Mouse (Mus musculus): Measurements from ENCODE around the gene Zmym1.
"Not testable (repeated sequence)": the region's sequence is repeated elsewhere in the genome, so short reads cannot be mapped to it uniquely, and the experiment has no call there.

Zmym1 gene

DNA sequence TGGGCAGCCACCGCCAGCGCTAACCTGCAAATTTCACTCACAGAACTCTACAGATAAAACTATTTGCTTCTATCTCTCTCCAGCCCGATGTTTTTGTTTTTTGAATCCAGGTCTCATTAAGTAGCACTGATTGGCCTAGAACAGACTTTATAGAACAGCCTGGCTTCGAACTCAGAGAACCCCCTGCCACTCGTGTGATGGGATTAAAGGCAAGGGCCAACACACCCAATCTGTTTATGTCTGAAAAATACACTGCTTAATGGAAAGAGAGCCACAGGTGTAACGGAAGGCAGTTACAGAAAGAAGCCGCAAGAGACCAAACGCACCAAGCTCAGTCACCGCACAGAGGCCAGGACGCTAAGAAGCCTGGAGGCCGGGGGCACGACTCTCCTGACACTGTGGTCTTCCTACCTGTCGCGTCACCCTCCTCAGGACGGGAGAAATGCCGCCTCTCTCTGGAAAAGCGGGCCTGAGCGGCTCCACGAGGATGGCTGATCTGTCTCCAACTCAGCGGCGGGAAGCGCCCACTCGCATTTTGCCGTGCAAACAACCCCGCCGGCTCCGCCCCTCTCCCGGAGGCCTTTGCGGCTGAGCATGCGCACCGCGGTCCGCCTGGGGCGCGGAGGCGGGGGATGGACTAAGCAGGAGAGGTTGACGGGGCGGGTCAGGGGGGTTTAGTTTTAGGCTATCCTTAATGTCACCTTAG is at the start of gene Zmym1:
Gene Zmym1 (minus strand): TSS at position 568 of the 706 bp plus-strand sequence.
- in situ Hi-C loops (cut with MboI; ENCODE audit: unreplicated experiment in 2 of 2), result loop anchor here in 1 of 2 experiments (25.0 kb wide), 1 partner anchor 177 kb away; the partner anchor contains the start of gene Smim12

DNA sequence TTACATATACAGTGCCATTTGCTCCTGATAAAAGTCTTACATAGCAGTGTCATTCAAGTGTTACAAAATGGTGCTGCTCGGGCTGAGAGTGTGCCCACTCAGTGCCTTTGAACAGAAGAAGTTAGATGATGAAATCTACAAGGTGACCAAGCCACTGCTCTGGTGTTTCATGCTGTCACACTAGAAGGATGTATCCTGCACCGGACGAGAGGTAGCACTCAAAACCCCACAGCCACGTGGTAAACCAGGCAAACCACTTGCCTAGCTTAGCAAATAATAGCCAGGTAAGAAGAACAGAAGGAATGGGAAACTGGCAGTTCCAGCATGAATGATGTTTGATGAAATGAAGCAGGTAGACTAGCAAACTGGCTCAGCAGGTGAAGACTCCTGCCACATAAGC is 49.6 kb upstream of the Zmym1 start:
- in situ Hi-C loops (cut with MboI; ENCODE audit: unreplicated experiment in 2 of 2), result no loop called here

DNA sequence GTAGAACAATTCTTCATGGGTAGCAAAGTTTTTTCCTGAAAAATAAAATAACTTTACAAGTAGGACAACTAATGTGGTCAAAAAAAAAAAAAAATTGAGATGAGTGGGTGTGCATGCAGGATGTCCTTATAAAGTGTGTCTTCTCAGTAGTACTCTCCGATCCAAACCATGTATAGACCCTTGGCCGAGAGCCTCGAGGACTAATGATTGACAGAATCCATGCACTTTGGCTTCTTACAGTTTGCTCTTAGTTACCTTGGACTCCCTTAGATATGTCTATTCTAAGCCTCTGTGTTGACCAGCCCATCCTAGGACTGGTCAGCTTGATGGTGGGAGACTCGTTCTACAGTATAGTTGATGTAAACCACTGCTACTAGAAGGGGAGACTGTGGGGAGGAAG is 46.6 kb upstream of the Zmym1 start:
- in situ Hi-C loops (cut with MboI; ENCODE audit: unreplicated experiment in 2 of 2), result no loop called here

DNA sequence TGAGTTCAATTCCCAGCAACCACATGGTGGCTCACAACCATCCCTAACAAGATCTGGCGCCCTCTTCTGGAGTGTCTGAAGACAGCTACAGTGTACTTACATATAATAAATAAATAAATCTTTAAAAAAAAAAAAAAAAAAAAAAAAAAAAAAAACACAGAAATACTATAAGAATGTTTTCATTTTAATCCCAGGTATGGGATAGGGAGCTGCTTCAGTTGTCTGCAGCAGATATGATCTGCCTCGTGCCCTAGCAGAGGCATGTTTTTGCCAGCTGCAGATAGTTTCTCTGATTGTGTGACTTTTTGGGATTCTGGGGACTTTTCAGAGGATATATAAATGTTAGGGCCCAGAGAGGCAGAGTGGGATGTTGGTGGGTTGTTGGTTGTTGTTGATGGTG is 38.6 kb upstream of the Zmym1 start:
- in situ Hi-C loops (cut with MboI; ENCODE audit: unreplicated experiment in 2 of 2), result not testable (repeated sequence)

DNA sequence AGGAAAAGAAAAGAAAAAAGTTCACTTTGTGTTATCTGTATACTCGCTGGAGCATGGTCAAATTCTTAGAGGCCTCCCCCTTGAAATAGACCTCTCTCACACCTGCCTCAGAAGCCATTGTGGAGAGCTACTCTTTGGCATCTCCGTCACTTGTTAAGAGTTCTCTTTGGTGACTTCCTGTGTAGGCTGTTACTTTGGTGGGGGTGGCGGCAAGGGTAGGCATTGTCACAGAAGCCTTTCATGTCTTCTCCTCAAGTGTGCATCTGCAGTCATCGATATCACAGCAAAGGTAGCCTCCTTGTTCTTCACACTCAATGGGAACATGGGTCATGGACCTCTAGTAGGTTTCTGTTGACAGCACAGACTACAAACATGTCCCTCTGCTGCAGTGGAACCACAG is 34.1 kb upstream of the Zmym1 start:
- in situ Hi-C loops (cut with MboI; ENCODE audit: unreplicated experiment in 2 of 2), result no loop called here

DNA sequence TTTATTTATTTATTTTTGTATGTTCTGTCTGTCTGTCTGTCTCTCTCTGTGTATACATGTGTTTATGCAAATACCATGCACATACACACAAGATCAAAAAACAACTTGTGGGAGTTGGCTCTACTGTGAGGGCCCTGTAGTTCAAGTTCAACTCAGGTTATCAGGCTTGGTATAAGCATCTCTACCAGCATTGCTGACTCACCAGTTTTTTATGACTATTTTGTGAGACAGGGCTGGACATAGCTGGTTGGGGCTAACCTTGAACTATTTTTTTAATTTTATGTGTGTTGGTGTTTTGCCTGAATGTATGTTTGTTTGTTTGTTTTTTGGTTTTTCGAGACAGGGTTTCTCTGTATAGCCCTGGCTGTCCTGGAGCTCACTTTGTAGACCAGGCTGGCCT is 30.2 kb upstream of the Zmym1 start:
- in situ Hi-C loops (cut with MboI; ENCODE audit: unreplicated experiment in 2 of 2), result no loop called here

DNA sequence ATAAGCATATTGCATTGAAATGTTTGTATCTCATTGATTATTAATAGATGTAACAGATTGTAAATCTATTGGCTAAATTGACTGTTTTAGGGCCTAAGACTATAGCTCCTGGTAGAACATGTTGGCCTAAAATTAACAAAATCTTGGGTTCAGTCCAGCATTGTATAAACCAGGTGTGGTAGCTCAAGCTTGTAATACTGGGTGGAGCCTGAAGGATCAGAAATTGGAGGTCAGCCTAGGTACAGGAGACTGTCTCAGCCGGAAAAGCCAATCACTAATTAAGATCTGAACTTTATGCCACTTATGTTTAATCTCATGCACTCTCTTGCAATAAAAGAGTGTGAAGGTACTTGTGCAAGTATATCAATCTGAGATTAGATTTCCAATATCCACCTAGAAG is 24.8 kb upstream of the Zmym1 start:
- in situ Hi-C loops (cut with MboI; ENCODE audit: unreplicated experiment in 2 of 2), result no loop called here

DNA sequence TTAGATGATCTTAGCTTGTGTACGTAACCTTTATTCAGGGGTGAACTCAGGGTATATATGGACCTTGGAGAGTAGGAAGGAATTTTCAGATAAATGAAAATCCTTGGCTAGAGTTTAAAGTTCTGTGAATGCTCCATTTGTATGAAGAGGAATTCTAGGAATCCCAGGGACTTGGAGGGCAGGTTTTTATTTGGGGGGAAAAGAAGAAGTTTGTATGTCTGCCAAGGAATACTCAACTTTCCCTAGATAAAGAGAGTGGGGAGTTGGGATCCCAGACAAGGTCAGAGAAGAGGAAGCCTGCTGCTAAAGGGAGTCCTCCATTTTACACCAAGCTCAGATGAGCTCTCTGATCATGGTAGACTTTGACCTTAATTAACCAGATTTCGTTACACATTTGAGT is 22.2 kb upstream of the Zmym1 start:
- in situ Hi-C loops (cut with MboI; ENCODE audit: unreplicated experiment in 2 of 2), result loop anchor here in 1 of 2 experiments (5.0 kb wide), 1 partner anchor 159 kb away; the partner anchor contains the start of gene Smim12

DNA sequence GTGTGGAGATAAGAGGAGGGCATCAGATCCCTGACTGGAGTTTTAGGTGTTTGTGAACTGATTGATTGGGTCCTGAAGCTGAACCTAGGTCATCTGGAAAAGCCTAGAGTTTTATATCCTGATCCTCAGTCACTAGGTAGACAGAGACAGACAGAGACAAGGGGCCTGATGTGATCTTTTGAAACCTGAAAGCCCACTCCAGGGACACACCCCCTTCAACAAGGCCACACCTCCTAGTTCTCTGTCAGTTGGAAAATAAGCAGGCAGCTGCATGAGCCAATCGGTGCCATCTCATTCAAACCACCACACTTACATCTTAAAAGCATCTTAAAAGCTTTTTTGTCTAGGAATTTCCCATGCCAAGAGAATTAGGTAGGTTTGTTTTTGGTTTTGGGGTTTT is 19.9 kb upstream of the Zmym1 start:
- in situ Hi-C loops (cut with MboI; ENCODE audit: unreplicated experiment in 2 of 2), result loop anchor here in 1 of 2 experiments (5.0 kb wide), 1 partner anchor 161 kb away; the partner anchor contains the start of gene Smim12

DNA sequence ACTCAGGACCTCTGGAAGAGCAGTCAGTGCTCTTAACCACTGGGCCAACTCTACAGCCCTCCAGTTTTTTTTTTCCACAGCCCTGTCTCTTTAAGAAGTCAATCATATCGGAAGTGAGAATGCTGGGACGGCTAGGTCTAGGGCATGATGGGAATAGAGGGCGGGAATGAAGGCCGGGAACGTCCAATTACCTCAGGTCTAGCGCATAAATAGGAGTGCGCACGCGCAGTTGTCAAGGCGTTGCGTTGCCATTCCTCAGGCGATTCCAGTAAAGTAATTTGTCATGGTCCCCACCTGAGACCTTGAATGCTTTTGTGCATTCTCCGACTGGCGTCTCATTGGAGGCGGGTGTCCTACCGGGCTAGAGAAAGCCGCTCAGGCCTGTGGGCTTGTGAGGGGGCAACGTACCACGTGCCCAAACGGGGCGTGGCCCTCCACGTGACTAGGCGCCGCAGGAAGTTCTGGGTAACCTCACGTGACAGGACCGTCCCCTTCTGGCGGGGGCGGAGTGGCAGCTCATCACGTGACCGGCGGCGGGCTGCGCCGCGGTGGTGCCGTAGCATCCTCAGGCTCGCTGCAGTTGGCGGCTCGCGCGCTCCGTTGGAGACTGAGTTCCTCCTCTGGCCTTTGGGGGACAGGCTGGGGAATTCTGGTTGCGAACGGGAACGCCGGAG is 16.1 kb upstream of the Zmym1 start, which contains the start of gene Zmym6:
Gene Zmym6 (plus strand): TSS at position 509 of the 674 bp plus-strand sequence.
- in situ Hi-C loops (cut with MboI; ENCODE audit: unreplicated experiment in 2 of 2), result no loop called here

DNA sequence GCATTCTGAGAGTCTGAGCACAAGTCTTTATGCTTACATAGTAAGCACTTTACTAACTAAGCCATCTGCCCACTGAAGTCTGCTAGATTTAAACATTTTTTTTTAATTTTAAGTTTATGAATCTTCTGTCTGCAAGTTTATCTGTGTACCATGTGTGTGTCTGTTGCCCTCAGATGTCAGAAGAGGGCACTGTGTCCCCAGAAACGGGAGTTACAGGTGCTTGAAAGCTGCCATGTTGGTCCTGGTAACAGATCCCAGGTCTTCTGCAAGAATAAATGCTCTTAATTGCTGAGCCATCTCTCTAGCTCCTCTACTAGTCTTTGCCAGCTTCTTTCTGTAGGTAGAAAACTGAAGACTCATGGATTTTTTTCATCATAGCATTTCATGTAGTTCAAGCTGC is 14.0 kb upstream of the Zmym1 start:
- in situ Hi-C loops (cut with MboI; ENCODE audit: unreplicated experiment in 2 of 2), result loop anchor here in 1 of 2 experiments (25.0 kb wide), 1 partner anchor 162 kb away; the partner anchor contains the start of gene Smim12

DNA sequence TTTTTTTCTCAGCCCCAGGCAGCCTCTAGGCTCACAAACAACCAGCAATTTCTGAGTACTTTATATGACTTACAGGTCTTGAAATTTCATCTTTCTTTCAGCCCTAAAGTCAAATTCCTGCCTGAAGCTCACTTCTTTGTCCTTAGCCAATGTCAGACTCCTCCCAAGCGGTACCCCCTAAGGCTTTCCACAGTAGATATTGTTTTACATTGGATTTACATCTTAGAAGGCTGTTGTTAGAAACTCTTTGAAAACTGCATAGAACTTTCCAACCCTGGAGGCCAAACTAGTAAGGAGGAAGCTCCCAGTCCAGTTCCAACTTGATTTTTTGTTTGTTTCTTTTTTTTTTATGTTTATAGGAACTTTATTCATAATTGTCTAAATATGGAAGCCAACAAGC is 3.1 kb upstream of the Zmym1 start:
- in situ Hi-C loops (cut with MboI; ENCODE audit: unreplicated experiment in 2 of 2), result loop anchor here in 1 of 2 experiments (25.0 kb wide), 1 partner anchor 173 kb away; the partner anchor contains the start of gene Smim12

DNA sequence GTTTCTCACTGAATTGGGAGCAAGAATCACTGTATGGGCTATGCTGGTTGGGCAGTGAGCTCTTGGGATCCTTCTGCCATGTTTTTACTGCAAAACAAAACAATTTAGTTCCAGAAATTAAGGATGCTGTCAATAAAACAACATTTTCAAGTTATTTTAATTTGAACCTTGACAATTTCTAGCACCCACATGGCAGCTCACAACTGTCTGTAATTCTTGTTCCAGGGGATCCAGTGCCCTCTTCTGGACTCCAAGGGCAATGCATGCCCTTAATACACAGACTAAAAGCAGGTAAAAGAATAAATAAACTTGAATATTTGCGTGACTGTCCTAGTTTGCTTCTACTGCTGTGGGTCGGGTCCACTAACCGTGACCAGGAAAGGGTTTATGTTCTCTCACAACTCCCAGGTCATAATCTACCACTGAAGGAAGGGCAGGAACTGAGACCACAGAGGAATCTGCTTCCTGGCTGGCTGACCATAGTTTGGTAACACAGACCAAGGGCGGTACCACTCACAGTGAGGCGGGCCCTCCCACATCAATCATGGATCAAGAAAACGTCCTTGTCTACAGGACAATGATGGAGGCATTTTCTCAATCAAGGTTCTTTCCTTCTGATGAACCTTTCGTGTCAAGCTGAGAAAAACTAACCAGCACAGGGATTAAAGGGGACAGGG is 6.3 kb downstream of the Zmym1 start:
- in situ Hi-C loops (cut with MboI; ENCODE audit: unreplicated experiment in 2 of 2), result loop anchor here in 1 of 2 experiments (25.0 kb wide), 1 partner anchor 183 kb away; the partner anchor contains the start of gene Smim12

DNA sequence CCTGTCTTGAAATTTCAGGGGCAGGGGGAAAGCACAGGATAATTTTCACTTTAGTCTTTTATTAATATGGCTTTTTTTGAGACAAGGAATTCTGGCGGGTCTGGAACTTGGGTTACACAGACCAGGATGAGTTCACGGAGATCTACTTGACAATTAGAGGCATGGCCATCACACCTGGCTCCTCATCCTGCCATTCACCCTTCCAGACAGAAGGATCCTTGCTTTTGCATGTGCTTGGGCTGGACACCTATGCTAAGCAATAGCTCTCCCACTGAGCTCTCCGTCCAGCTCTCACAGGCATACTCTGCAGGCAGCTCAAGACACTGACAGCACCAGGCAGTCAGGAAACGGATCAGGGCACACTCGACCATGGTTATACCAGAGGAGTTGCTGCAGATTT is 7.9 kb downstream of the Zmym1 start:
- in situ Hi-C loops (cut with MboI; ENCODE audit: unreplicated experiment in 2 of 2), result loop anchor here in 1 of 2 experiments (25.0 kb wide), 1 partner anchor 184 kb away; the partner anchor contains the start of gene Smim12

DNA sequence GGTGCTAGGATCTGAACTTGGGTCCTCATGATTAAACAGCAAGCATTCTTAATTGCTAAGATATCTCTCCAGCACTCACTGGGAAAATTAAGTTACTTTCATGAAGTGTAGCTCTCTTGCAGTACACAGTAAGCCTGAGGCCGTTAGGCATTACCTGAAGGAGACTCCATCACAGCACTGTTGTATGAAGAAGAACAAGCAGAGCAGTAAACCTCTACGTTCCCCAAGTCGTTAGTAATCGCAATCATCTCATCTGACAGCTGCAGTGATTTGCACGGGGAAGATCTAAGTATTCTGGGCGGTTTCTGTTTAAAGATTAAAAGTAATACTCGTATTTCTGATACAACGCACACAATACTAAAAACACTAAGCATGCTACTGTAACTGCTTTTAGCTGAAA is 9.8 kb downstream of the Zmym1 start:
- in situ Hi-C loops (cut with MboI; ENCODE audit: unreplicated experiment in 2 of 2), result loop anchor here in 1 of 2 experiments (25.0 kb wide), 1 partner anchor 186 kb away; the partner anchor contains the start of gene Smim12

DNA sequence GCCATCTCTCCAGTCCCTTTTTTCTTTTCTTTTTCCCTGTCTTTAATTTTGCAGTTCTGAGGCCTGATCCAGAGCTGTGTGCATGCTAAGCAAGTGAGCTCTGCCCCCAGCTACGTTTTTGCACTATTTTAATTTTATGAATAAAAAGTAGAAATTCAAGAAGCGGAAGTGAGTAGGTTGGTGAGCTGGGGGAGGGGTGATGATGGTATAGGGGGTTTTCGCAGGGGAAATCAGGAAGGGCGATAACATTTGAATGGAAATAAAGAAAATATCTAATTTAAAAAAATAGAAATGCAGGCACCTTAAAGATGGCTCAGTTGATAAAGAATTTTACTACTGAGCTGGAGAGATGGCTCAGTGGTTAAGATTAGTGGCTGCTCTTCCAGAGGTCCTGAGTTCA is 17.4 kb downstream of the Zmym1 start:
- in situ Hi-C loops (cut with MboI; ENCODE audit: unreplicated experiment in 2 of 2), result no loop called here

DNA sequence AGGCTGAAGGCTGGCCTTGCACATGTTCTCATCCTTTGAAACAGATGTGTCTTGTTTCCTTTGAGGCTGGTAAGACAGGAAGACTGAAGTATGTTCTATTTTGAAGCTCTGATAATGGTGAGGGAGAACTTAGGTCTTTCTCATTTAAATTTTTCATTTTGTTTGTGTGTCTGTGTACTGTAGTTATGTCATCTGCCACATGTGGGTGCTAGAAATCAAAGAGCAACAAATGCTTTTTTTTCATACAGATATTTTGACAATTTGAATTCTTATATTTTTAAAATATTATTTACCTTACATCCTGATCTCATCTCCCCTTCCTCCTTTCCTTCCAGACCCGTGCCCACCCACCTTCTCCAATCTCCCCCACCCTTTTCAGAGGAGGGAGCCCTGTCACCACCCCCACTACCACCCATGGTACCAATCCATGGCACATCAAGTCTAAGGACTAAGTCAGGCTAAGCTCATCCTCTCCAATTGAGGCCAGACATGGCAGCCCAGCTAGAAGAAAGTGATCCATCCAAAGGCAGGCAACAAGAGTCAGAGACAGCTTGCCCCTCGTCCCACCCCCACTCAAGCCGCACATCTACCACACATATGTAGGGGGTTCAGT is 21.0 kb downstream of the Zmym1 start:
- in situ Hi-C loops (cut with MboI; ENCODE audit: unreplicated experiment in 2 of 2), result no loop called here

DNA sequence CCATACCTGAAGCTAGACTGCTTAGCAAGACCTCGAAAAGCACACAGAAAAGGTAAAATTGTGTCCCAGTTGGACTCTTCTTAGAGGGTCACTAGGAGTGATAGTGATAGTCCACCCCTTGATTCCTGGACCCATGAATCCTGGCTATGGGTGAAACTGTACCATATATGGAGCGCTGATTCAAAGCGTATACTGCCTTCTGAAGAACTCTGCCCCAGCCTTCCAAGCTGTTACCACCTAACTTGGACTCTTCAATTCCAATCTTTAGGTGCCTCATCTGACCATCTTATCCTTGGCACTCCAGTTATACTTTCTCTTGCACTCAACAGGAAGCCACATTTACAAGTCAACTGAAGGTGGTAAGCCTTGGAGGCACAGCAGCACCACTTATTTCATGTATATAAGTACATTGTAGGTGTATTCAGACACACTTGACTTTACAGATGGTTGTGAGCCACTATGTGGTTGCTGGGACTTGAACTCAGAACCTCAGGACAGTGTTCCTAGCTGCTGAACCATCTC is 22.1 kb downstream of the Zmym1 start:
- in situ Hi-C loops (cut with MboI; ENCODE audit: unreplicated experiment in 2 of 2), result no loop called here

DNA sequence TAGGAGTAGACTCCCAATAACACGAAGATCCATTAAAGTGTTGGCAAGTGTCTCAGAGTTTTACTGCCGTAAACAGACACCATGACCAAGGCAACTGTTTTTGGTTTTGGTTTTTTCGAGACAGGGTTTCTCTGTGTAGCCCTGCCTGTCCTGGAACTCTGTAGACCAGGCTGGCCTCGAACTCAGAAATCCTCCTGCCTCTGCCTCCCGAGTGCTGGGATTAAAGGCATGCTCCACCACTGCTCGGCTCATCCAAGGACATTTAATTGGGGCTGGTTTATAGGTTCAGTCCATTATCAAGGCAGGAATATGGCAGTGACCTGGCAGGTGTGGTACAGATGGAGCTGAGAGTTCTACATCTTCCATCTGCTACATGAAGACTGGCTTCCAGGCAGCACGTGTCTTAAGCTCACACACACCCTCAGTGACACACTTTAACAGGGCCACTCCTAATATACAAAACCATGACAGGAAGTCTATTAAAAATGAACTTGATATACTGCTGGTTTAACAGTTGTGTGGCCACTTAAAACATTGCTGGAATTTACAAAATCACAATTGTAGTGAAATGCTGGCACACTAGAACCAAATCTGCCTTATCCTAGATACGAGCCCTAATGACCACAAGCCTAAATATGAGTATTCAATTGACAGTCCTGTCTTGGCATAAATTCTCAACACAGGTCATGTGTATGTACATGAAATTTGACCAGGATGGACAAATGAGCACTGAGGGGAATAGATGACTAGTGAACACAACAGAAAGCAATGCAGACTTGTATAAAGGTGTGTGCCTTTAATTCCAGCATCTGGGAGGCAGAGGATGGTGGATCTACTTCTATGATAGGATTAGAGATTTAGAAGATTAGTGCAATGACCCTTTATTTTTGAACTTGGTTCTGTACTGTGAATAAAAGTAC is 22.8 kb downstream of the Zmym1 start:
- in situ Hi-C loops (cut with MboI; ENCODE audit: unreplicated experiment in 2 of 2), result no loop called here
